Mouse (Mus musculus): ENCODE results near the gene Nedd4.
"Not testable (repeated sequence)": the region's sequence is repeated elsewhere in the genome, so short reads cannot be mapped to it uniquely, and the experiment has no call there.

Gene Nedd4

GRCm38 (mm10) chr9:72653533-72653932 is 8.6 kb upstream of the Nedd4 start:
- no peak for DNase-seq

GRCm38 (mm10) chr9:72654593-72655242 is 7.4 kb upstream of the Nedd4 start:
- DNase-seq, result peak in 1 of 2 experiments; percentile 52

- no peak for DNase-seq
Measured at GRCm38 (mm10) chr9:72655602-72656001, 6.5 kb upstream of the Nedd4 start.

- DNase-seq, result no peak
Measured at GRCm38 (mm10) chr9:72656491-72656890, 5.7 kb upstream of the Nedd4 start.

- no peak for DNase-seq
Measured at GRCm38 (mm10) chr9:72656940-72657339, 5.2 kb upstream of the Nedd4 start.

GRCm38 (mm10) chr9:72657694-72658093 is 4.5 kb upstream of the Nedd4 start:
- DNase-seq, result no peak

GRCm38 (mm10) chr9:72660139-72660538 is 2.0 kb upstream of the Nedd4 start:
- no peak for DNase-seq

GRCm38 (mm10) chr9:72660911-72661310 is 1.2 kb upstream of the Nedd4 start:
- DNase-seq, result no peak

- peak in 1 of 2 experiments; percentile 80 for DNase-seq
Measured at GRCm38 (mm10) chr9:72661561-72661894, 618 bp upstream of the Nedd4 start.

GRCm38 (mm10) chr9:72662691-72663533 is 766 bp downstream of the Nedd4 start:
- DNase-seq, result peak; percentile 68 to 70

GRCm38 (mm10) chr9:72663534-72663918 is 1.4 kb downstream of the Nedd4 start:
- no peak for DNase-seq

- no peak for DNase-seq
Measured at GRCm38 (mm10) chr9:72664409-72665351, 2.5 kb downstream of the Nedd4 start.

GRCm38 (mm10) chr9:72665517-72665916 is 3.4 kb downstream of the Nedd4 start:
- no peak for DNase-seq

GRCm38 (mm10) chr9:72666352-72667021 is 4.3 kb downstream of the Nedd4 start:
- not testable (repeated sequence) for DNase-seq

GRCm38 (mm10) chr9:72667126-72667525 is 5.0 kb downstream of the Nedd4 start:
- no peak for DNase-seq

GRCm38 (mm10) chr9:72669383-72669782 is 7.2 kb downstream of the Nedd4 start:
- DNase-seq, result peak in 1 of 2 experiments; percentile 16

- DNase-seq, result peak; percentile 84 to 87
Measured at GRCm38 (mm10) chr9:72672361-72672760, 10.2 kb downstream of the Nedd4 start.

GRCm38 (mm10) chr9:72674957-72675744 is 13.0 kb downstream of the Nedd4 start:
- DNase-seq, result no peak

- DNase-seq, result no peak
Measured at GRCm38 (mm10) chr9:72675745-72676200, 13.6 kb downstream of the Nedd4 start.

GRCm38 (mm10) chr9:72677659-72678058 is 15.5 kb downstream of the Nedd4 start:
- DNase-seq, result no peak

GRCm38 (mm10) chr9:72678771-72679170 is 16.6 kb downstream of the Nedd4 start:
- no peak for DNase-seq
